Mouse (Mus musculus) liver (tissue): ENCODE measurements around the gene Tut7.
A peak's percentile ranks its signal among the peaks of the same experiment; 100 is the strongest.
"Not testable (repeated sequence)": the region's sequence is repeated elsewhere in the genome, so short reads cannot be mapped to it uniquely, and the experiment has no call there.

Experiments used
- DNase-seq: peaks from one replicate; pipeline ENCODE4 v3.0.0-alpha.2; 2020; ENCODE audit warnings: mixed read lengths

Gene Tut7

DNA sequence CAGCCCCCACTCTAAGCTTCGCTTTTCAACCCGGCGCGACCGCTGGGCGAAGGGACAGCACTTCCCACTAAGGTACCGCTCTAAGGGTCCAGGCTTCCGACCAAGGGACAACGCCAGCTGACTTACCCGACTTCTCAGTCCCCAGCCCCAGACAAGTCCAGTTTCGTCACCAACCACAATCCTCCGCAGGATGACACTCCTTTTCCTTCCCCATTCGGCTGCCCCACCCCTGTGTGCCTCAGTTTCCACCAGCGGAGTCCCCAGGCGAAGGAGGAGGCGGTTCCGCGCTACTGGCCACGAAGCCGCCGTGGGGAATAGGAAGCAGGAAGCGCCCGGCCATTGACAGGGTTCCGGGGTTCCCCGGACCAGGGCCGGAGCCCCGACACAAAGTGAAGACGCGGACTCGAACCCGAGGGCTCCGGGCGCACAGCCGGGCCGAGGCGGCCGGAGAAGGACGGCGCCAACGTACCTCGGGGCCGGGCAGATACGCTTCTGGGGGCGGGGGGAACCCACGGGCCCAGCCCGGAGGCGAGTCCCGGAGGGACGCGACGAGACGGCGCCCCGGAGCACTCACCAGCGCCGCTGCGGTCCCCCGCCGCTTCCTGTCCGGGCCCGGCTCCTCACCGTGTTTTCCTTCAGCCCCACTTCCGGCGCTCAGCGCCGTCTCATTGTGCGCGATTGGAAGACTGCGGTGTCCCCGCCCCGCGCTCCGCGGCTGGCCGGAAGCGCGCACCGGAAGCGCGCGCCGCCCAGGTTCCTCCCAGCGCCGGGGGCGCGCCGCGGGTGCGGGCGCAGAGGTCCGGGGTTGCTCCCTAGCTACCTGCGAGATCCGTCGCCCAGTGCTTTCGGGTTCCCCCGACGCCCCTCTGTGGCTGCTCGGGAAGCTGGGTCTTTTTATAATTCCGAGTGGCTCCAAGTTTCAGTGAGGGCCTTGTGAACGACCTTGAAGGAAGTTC lies at the start of gene Tut7:
TSS of gene Tut7 (minus strand) at position 641 of the 956 bp plus-strand sequence.
- DNase-seq = peak; percentile 96

DNA sequence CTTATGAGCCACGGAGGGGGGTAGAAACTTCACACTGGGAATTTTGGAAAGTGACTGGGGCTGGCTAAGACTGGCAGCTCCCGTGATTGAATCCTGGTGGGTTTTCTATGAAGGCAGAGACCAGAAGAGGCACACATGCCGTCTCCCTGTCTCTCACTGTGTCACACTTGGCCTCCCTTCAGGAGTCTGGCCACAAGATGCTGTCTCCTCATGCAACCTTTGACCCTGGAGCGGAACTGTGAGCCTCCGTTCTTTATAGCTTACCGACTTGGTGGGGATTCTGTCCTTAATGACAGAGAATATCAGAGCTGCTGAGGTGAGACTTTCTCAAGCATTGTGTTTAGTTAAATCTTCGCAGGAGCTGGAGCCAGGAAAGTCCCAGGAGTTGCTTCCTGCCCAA lies 49.5 kb upstream of the Tut7 start:
- DNase-seq = no peak

DNA sequence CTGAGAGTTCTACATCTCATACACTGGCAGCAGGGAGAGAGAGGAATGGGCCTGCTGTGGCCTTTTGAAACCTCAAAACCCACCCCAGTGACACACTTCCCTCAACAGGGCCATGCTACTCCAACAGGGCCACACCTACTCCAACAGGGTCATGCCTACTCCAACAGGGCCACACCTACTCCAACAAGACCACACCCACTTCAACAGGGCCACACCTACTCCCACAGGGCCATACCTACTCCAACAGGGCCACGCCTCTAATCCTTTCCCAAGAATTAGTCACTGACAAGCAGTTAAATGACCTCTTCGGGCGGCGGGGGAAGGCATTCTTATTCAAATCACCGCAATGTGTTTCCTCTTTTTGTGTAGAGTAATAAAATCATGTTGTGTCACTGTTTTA lies 47.1 kb upstream of the Tut7 start:
- DNase-seq = peak; percentile 52

DNA sequence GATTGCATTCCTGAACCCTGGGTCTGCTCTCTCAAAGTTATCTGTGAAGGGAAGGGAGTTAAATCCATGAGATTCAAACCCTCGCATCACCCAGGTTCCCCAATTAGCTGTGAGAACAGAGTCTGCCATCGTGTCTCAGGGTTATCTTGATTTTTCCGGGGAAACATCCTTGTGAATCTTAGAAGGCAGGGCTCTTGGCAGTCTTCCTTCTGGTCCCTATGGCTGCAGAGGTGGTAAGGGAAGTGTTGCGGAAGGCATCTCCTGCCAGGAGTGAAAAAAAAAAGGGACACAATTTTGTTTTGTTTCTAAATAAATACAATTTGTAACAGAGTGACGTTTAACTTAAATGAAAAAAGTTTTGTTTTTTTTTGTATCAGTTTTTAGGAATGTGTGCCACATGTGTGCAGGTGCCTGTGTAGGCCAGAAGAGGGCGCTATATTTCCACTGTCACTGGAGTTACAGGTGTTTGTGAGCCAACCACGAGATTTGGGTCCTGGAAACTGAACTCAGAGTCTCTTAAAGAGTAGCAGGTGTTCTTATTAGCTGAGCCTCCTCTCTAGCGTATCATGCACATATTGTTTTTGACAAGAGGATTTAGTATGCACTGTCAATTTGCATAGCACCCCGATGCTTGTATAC lies 45.2 kb upstream of the Tut7 start:
- DNase-seq = no peak

DNA sequence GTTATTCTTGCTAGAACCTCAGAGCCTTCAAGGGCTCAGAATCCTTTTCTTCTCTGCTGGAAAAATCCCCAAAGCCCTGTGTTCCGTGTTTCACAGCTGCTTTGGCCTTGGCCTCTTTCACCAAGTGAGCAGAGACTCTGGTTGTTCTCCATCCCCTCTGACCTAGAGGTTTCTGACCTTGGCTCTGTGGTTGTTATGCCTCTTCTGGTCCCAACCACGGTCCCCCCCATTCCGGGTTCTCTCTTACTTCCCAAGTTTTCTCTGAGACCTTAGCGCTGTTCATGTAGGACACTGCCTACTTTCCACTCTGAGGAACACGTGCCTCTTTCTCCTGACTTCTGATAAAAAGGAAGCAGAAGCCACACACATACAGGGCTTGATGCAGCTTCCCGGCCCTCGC lies 44.2 kb upstream of the Tut7 start:
- no peak for DNase-seq

DNA sequence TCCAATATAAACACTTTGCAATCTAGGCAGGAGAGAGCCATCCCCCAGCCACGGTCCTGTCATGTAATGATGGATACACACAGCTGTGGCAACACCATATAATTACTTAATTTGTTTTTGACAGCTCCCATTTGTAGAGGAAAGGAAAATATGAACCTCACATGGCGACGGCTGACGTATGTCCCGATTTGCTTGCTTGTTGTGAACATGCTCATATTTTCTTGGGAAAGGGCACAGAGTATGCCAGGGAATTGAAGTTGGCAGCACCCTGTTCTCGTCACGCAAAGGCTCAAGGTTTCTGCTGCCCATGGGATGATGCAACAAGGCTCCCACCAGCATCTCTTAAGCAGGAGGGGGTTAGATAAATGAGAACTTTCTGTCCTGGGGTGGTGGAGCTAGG lies 36.6 kb upstream of the Tut7 start:
- DNase-seq = no peak

DNA sequence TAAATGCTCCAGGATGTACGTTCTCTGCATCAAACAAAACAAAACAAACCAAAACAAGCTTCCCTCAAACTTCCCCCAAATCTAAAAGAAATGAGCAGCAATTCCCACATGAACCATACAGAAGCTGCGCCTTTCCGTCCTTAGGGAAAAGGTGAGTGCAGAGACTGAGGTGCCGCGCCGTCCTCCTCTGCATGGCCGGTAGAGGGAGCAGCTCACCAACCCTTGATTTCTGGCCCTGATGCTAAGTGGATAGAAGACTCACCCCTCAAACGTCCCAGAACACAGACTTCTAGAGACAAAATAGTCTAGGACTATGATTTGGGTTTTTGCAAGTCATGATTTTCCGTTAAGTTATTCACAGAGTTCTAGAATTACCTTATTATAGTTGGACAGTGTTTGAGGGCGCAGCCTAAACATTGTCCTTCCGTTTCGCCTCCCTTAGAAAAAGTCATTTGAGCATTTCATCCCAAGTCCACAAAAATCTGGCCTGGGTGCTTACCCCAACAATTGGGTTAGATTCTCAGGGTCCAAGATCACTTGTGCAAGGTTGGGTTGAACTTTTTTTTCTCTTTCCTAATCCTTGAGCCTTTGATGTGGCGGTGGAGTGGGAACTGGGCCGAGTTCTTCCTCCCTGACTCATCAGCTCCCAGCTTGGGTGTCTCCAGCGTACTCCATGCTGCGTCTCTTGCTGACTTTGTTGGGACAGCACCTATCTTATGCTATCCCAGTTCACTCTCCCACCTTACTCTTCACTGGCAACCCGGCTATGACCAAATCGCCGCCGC lies 33.5 kb upstream of the Tut7 start:
- DNase-seq = peak; percentile 51

DNA sequence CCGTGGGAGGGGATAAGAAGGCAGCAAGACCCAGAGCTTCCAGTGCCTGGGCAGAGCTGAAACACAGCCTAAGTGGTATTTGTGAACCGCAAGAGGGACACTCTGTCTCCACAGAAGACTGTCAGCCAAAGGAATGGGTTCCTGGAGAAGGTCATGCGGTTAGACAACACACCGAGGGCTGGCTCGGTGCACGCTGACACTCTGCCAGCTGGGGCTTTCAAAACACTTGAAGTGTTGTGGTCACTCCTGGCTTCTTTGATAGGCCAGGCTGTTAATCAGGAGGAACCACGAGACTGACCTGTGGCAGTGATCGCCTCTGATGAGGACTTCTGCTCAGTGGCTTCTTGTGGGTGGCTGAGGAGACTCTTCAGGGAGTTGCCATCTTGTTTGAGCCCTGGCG lies 30.5 kb upstream of the Tut7 start:
- DNase-seq = no peak

DNA sequence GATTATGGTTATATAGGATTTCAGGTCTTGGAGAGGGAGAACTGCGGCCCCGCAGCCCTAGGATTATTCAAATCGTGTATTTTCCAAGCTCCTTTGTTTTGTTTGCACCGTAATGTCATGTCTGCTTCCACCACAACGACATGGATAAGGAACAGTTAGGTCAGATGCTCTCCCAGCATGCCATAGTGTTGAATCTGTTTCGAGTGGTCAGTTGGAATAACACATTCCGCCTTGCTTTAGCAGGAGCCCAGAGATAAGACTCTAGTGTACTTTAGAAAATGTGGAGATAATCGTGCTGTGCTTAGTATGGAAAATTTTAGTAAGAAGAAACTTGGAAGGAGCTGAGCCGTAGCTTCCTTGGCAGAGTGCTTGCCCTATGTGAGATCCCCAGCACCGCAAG lies 27.4 kb upstream of the Tut7 start:
- no peak for DNase-seq

DNA sequence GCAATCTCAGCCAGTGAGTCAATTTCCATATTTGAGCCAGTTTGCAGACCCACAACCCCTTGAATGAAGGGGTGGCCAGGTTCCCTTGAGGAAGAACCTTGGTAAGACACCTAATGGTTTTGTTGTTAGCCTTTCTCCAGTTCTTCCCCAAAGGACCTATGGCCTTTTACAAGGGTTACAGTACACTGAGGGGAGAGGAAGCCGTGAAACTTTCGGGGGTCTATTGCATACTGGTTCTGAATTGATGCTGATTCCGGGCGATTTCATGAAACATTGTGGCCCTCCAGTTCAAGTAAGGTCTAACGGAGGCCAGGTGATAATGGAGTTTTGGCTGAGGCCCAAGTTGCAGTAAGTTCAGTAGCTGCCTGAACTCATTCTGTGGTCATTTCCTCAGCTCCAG lies 21.7 kb upstream of the Tut7 start:
- no peak for DNase-seq

DNA sequence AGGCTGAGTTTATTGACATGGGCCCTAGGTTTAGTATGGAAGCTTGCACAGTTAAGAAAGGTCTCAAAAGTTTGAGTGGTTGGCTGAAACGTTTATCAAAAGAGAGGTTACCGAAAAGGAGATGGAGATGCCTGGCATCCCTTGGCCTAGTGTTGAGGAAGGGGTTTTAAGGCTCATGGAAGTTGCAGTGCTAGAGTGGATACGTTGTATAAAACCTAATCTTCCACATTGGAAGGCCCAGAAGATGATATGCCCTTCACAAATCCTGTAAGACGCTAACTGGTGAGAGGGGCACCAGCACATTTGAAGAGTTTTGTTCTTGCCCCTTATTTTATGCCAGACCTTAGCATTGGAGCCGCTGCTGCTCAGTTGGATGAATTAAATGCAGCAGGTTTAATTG lies 21.0 kb upstream of the Tut7 start:
- DNase-seq = no peak

DNA sequence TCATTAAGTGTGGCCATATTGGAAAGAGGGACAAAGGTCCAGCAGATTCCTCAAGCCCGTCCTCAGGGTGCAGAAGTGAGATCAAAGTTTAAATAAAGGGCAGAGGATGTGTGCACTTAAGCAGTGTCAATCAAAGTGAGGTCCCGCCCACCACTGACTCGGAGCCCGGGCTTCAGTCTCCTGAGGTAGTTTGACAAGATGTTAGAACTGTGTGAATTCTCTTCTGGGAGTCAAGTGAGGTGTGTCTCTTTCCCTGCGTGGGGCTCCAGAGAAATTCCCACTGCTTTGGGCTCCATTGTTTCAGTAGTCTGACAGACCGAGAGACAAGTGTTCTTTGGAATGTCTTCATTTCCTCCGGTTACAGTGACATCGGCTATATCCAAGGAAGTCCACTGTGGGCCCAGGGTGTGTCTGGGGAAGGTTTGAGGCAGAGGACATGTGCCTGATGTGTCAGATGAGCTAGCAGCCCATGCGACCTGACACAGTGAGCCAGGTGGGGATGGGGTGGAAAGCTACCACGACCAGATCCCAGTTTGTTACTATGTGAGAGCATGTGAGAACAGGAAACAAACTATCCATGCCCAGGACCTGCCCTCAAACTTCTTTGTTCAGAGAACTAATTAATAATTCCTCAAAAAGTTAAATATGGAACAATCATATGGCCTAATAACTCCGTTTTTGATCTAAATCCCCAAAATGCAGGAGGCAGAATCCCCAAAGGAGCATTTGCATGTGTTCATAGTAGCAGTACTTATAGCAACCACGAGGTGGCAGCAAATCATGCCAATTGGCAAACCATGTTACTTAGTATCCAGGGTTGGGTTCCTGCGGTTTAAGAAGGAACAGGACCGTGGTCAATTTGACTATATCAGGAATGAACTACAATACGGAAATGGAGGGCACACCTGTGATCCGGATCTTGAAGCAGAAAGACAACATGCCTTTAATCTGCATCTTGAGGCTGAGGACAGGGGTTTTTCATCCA lies 19.6 kb upstream of the Tut7 start:
- peak; percentile 87 for DNase-seq

DNA sequence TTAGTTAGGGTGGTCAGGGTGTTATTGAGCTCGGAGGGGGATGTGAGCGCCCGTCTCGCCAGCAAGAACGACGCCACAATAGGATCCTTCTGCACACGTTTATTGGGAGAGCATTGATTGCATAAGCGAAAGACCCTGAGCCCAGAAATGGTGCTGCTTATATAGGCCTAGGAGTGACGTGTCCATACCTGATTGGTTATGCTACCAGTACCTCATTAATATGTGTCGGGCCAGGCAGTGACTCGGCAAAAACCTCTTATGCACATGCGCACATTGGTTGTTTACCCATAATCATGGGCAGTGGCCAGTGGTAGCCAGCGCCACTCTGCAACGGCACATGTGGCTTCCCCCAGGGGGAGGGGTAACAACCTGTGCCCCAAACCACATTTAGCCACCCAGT lies 18.8 kb upstream of the Tut7 start:
- not testable (repeated sequence) for DNase-seq

DNA sequence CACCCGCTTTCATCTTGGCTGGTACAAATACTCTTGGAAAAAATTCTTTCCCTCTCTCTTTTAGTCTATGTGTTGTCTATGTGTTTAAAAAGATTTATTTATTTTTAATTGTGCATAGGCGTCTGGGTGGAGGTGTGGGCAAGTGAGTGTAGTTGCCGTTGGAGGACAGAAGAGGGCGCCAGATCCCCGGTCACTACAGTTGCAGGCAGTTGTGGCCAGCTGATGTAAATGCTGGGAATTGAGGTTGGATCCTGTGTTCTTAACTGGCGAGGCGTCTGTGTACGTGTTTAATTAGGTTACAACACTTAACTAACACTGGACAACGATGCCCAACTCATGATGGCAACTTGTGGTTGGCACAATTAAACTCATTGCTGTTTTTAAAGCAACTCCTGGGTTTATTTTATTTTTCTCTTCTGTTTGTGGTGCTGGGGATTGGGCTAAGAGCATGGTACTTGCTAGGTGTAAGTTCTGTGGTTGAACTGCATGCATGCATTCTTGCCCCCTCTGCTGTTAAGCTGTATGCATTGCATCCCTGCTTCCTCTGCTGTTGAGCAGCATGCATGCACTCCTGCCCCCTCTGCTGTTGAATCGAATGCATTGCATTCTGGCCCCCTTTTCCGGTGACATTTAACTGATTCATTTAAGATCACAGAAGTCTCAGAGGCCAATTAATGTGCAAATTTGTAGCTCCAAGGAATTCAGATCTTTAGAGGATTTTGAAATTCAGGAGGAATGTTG lies 17.7 kb upstream of the Tut7 start:
- DNase-seq = peak; percentile 92

DNA sequence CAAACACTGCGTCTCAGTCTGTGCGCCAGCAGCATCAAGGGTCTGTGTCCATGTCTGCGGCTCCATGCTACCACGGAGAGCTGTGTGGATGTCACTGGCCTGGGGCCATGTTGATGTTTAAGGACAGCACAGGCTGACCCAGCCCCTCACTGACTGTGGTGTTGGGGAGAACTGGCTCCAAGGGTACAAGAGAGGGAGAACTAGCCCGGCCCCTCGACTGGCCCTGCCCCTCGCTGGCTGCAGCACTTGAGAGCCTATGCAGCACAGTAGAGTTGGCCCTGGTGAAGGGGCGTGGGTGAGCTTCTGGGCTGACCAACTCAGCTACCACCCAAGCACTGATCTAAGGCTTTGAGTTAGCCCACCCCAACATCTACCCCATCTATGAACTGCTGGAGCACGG lies 16.4 kb upstream of the Tut7 start:
- DNase-seq = no peak

DNA sequence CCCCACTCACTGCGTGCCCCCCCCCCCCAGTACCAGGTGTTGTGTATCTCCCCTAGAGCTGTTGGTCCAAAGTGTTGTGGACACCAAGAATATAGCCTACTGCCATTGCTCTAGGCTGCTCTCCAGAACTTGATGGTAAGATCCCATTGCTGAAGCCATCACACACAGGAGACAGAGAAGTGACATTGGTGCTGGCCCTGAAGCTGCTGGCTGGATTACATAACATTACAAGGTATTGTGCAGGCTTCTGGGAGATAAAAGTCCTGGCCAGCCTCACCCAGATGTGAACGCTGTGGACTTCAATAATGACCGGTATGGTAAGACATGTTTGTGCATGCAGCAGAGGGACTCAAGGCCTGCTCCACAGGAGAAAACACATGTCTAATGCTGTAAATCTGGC lies 15.5 kb upstream of the Tut7 start:
- DNase-seq = no peak

DNA sequence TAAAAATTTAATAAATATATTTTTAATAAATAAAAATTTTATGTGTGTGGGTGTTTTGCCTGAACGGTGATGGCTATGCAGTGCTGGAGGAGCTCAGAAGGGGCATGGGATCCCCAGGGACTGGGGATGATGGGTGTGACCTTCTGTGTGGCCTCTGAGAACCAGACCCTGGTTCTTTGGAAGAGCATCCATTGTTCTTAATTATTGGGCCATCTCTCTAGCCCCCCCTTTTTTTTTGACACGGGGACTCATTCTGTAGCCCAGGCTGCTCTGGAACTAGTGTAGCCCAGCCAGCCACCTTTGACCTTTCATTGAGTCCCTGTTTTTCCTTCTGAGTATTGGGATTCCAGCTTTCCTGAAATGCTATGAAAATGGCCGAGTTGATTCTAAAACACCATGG lies 13.9 kb upstream of the Tut7 start:
- DNase-seq = no peak

DNA sequence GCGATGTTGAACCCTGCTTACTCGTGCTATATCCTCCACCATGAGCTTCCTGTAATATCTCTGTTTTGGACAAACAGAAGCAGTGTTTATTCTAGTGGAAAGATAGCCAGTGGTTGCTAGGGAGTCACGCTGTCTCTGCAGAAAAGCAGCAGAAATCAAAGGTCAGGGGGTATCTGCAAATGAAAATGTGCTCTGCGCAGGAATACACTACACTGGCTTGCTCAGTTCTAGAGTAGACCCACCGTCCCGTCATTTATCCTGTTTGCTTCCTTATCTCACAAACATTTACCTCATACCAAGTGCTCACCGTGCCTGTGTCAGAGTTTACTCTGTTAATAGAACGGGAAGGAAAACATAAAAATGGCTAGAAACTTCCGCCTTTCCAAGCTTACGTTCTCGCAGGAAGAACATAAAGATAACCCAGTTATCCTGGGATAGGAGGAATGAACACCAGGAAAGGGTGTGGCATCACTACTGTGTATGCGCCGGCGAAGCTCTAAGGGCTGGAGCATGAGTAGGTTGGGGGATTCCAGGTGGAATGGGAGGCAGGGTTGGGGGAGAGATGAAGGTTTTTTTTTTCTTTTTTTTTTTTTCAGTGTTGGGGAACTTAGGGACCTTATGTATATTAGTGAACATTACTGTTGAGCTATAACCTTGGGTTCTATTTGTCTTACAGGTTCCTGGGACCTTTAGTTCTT lies 13.3 kb upstream of the Tut7 start:
- no peak for DNase-seq

DNA sequence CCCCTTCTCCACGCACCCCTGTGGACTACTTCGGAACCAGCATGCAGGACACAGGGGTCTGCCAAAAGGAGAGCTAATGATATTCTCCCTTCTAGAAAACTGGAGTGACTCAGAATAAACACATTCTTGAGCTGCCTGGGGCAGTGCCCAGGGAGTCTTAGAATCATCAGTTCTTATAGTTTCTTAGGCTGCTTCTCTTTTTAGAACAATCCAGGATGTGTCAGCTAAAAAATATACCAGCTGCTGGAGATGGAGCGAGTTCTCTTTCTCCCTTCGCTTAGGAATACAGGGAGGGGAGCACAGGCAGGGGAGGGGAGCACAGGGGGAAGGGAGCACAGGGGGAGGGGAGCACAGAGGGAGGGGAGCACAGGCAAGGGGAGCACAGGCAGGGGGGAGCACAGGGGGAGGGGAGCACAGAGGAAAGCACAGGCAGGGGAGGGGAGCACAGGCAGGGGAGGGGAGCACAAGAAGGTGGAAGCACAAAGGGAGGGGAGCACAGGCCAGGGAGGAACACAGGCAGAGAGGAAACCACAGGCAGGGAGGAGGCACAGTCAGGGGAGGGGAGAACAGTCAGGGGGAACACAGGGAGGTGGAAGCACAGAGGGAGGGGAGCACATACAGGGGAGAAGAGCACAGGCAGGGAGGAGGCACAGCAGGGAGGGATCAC lies 12.0 kb upstream of the Tut7 start:
- DNase-seq = peak; percentile 29

DNA sequence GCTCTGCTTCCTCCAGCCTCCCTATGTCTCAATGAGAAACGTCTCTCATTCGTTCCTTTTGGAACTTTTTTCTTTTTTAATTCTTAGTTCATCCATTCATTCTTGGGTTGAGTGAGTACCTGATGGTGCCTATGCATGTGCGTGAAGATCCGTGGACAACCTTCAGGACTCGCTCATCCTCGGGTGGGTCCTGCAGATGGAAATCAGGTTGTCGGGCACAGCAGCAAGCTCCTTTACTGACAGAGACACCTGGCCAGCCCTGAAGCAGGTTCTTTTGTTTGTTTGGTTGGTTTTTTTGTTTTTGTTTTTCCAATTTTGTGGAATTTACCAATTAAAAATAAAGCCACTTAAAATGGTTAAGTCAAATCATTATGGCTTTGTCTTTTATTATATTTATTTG lies 9.9 kb upstream of the Tut7 start:
- no peak for DNase-seq
